Mouse (Mus musculus): ENCODE measurements around the gene Cdk5rap2. TPM values are rescaled to one million over a fixed set of nuclear protein-coding genes. Genes with fewer than 3 reads are reported as not detected.

Gene Cdk5rap2
- 2.9 and 7.6 TPM in 2 replicates for polyA plus RNA-seq (2012; rRNA removed; ENCODE audit: low replicate concordance)

DNA sequence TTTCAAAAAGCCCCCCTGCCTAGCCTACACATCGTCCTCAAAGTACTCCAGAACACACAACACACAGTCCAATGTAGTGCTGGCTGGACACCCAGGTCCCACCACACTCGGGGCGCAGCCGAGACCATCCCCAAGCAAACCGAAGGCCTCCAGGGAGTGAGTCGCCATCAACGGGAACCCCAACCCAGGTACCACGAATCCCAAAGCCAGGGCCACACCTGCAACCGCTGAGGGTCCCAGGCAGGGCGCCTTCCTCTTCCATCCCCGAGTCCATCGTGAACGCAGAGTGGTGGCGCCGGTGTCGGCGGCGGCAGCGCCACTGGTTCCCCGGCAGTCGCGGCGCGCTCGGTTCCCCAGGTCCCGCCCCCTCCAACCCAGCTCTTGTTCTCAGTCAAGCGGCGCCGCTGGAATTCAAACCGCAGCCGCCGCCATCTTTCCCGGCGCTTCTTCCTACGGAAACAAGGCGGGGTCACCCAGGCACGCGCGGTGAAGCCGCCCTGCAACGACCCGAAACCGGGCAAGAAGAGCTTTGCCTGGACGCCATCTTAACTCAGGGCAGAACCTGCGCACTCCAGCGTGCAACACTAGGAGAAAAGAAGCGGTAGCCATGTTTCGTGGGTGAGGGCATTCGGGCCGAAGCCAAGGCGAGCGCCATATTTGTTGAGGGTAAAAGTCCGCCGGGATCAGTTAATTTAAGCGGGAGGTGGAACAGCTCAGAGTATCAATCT is at the start of gene Cdk5rap2:
TSS of gene Cdk5rap2 (minus strand) at position 450 of the 728 bp plus-strand sequence.

Other genes with a start within 250 kb of the Cdk5rap2 start
- gene Megf9, start 124.6 kb upstream of the Cdk5rap2 start, polyA plus RNA-seq (2012; rRNA removed; ENCODE audit: low replicate concordance): 12.5 and 20.7 TPM in 2 replicates

Measured in subcutaneous adipose tissue, adult 2 months (tissue).